Mouse (Mus musculus) cortical plate, adult 2 months (tissue): ENCODE measurements around the gene Klf6.

Source experiments
- CTCF ChIP-seq: fragments of 200-500 bp; IDR thresholded peaks from 2 replicates; pipeline ENCODE4 v1.5.1; 2011; ENCODE audit warnings: mild to moderate bottlenecking, control low read depth, low read length; ENCODE audit not compliant: insufficient read depth; ENCODE audit errors: extremely low read depth
- POLR2A ChIP-seq: fragments of 200-500 bp; IDR thresholded peaks from 2 replicates; pipeline ENCODE4 v1.6.1; 2011; ENCODE audit warnings: mild to moderate bottlenecking, low read length, control low read depth; ENCODE audit not compliant: insufficient read depth; ENCODE audit errors: extremely low read depth

DNA sequence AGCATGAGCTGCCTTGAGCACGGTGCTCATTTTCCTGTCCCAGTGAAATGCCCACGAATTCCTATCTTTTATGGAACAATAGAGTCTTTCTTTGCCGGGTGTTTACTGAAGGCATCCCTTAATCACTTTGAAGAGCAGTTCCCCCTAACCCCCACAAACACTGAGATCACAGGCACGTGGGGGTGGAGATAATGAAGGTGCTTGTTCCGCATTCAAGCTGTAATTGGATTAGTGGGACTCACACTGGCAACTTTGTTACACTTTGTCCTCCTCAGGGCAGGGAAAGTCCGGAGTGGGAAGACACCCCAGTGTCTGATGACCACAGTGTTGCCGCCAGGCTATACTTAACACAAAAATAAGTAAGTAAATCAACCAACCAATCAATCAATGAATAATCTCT is 29.3 kb upstream of the Klf6 start:
- TF ChIP-seq CTCF = no peak
- no peak for TF ChIP-seq POLR2A
